Mouse (Mus musculus): ENCODE data around the gene Tex261. TPM values are rescaled to one million over a fixed set of nuclear protein-coding genes. Genes with fewer than 3 reads are reported as not detected.
"Not testable (repeated sequence)": the region's sequence is repeated elsewhere in the genome, so short reads cannot be mapped to it uniquely, and the experiment has no call there.

Gene Tex261
- polyA plus RNA-seq, 1 experiment from 2014 or later: 56.0 TPM

DNA sequence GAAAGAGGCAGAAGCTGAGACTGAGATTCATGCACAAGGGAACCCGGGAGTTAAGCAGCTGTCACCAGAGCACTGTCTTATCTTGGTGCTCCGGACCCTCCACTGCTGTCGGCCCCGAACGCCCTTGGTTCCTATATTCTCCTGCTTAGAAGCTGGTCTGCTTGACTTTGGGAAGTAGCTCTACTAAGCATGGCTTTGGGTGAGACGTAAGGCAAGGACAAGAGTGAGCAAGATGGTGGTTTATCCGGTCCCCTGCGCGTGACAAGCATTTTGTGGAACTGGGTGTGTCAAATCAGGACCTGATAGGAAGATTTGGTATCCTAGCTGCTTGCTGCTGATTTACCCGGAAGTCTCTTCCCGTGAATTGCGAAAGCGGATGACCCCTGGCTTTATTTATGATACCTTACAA is 19.9 kb upstream of the Tex261 start:
- 5% methylated on average over 13 of the region's 13 CpGs for WGBS (ENCODE audit: insufficient replicate concordance)
- no peaks in the 10 kb centered on the region for H3K9me3 ChIP-seq (replicated peaks; ENCODE audit: control insufficient read depth, low read length)
- H3K27ac ChIP-seq (ENCODE audit: low read depth, low read length): peak overlapping the region; percentile 97
- no peaks in the 10 kb centered on the region for H3K36me3 ChIP-seq (ENCODE audit: control insufficient read depth, insufficient read depth, low read length)
- ATAC-seq (replicated peaks; ENCODE audit: insufficient number of reproducible peaks, low FRiP score, low TSS enrichment): 0 out of 2 replicates have a peak, but pooled peaks have one; percentile 2
- peak overlapping the region; percentile 86 for H3K9ac ChIP-seq (ENCODE audit: low read depth, low read length)
- H3K4me3 ChIP-seq (ENCODE audit: low read depth, low read length): peak overlapping the region; percentile 78
- H3K4me1 ChIP-seq (ENCODE audit: control insufficient read depth, insufficient read depth, low read length): peaks cover 3% of the 10 kb centered on the region; the same call in 1 of the 2 replicates
- peak overlapping the region; percentile 93 for H3K4me2 ChIP-seq
- no peaks in the 10 kb centered on the region for H3K27me3 ChIP-seq (ENCODE audit: control insufficient read depth, insufficient read depth, low read length)

DNA sequence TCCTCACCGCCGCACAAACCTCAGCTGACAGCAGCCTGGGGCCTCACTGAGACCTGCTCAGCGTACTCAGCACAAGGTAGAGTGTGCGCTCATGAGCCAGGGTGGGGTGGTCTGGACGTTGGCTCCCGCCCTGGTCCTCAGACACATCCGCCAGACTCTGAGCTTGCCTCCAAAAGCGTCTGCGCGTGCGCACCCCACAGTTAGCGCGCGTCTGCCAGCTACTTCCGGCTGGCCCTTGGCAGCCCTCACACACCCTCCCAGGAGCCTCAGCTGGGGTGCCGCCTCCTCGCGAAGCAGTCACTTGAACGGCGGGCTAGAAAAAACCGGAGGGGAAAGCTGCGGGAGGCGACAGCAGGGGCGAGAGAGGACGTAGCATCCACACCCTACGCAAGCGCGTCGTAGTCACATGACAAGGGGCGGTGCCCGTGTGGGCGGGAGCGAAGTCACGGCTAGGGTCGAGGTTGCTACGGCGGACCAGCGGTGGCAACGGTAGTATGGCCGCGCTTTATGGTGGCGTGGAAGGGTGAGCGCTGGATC is 19.2 kb upstream of the Tex261 start, which contains the start of gene Nagk:
Gene Nagk (plus strand): TSS at position 223 of the 537 bp plus-strand sequence.
- under 1% methylated on average over 43 of the region's 43 CpGs for WGBS (ENCODE audit: insufficient replicate concordance)
- peaks cover 3% of the 10 kb centered on the region; the same call in 1 of the 2 replicates for H3K4me1 ChIP-seq (ENCODE audit: control insufficient read depth, insufficient read depth, low read length)
- peak; percentile 92 for ATAC-seq (replicated peaks; ENCODE audit: insufficient number of reproducible peaks, low FRiP score, low TSS enrichment)
- peak within 1 kb of the TSS; percentile 78 for H3K4me3 ChIP-seq (ENCODE audit: low read depth, low read length)
- peak within 1 kb of the TSS; percentile 93 for H3K4me2 ChIP-seq
- peak within 1 kb of the TSS; percentile 97 for H3K27ac ChIP-seq (ENCODE audit: low read depth, low read length)
- H3K9me3 ChIP-seq (replicated peaks; ENCODE audit: control insufficient read depth, low read length): no peaks in the 10 kb centered on the region
- no peaks in the 10 kb centered on the region for H3K27me3 ChIP-seq (ENCODE audit: control insufficient read depth, insufficient read depth, low read length)
- peak within 1 kb of the TSS; percentile 86 for H3K9ac ChIP-seq (ENCODE audit: low read depth, low read length)
- no peaks in the 10 kb centered on the region for H3K36me3 ChIP-seq (ENCODE audit: control insufficient read depth, insufficient read depth, low read length)

DNA sequence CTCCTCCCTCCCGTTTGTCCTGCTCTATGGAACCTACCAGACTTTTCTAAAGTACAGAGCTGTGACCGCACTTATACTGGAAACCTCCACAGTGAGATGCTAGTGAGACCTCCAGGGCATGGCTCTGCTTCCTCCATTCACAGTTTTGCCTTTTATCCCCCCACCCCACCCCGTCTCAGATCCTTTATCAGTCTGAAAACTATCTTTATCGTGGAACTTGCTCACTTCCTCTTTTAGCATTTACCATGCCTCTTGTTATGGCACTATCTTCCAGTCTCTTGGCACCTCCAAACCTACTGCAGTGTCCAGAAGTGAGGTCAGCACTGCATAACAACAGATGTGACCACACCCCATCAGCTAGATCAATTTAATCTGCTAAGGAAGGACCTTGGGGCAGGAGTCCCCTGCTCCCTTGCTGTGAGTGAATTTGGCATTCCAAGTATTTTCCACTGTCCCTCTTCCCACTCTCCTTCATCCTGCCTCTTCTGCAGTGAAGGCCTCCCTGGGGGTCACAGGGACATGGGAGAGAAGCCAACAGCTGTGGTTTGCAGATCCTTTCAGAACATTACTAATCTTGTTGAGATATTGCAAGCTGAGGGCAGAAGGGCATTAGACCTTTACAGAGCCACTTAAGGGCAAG is 15.8 kb upstream of the Tex261 start:
- Histone ChIP-seq H3K4me2 (no peak overlapping the region), H3K4me1 (ENCODE audit: control insufficient read depth, insufficient read depth, low read length) (peaks cover 3% of the 10 kb centered on the region; the same call in 1 of the 2 replicates), H3K9me3 (replicated peaks; ENCODE audit: control insufficient read depth, low read length) (no peaks in the 10 kb centered on the region), H3K27me3 (ENCODE audit: control insufficient read depth, insufficient read depth, low read length) (no peaks in the 10 kb centered on the region), H3K9ac (ENCODE audit: low read depth, low read length) (no peak overlapping the region), H3K4me3 (ENCODE audit: low read depth, low read length) (no peak overlapping the region), H3K36me3 (ENCODE audit: control insufficient read depth, insufficient read depth, low read length) (no peaks in the 10 kb centered on the region), H3K27ac (ENCODE audit: low read depth, low read length) (no peak overlapping the region)
- WGBS (ENCODE audit: insufficient replicate concordance): 47% methylated on average over 4 of the region's 4 CpGs
- ATAC-seq (replicated peaks; ENCODE audit: insufficient number of reproducible peaks, low FRiP score, low TSS enrichment): no peak

DNA sequence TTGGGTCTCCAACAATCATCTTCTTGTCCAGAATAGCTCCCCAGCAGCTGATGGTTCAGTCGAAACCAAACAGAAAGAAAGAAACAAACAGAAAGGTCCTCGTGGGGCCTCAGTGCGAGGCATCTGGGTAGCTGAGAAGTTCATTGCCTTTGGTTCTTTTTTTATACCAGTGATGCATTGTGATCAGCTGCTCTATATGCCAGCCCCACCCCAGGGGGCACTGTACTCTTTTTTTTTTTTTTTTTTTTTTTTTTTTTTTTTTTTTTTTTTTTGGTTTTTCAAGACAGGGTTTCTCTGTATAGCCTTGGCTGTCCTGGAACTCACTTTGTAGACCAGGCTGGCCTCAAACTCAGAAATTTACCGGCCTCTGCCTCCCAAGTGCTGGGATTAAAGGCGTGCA is 14.9 kb upstream of the Tex261 start:
- H3K4me3 ChIP-seq (ENCODE audit: low read depth, low read length); H3K4me1 ChIP-seq (ENCODE audit: control insufficient read depth, insufficient read depth, low read length); H3K4me2 ChIP-seq; H3K9ac ChIP-seq (ENCODE audit: low read depth, low read length); H3K9me3 ChIP-seq (replicated peaks; ENCODE audit: control insufficient read depth, low read length); H3K36me3 ChIP-seq (ENCODE audit: control insufficient read depth, insufficient read depth, low read length); H3K27me3 ChIP-seq (ENCODE audit: control insufficient read depth, insufficient read depth, low read length); H3K27ac ChIP-seq (ENCODE audit: low read depth, low read length); ATAC-seq (replicated peaks; ENCODE audit: insufficient number of reproducible peaks, low FRiP score, low TSS enrichment): not testable (repeated sequence)
- WGBS (ENCODE audit: insufficient replicate concordance): 83% methylated on average over 5 of the region's 5 CpGs

DNA sequence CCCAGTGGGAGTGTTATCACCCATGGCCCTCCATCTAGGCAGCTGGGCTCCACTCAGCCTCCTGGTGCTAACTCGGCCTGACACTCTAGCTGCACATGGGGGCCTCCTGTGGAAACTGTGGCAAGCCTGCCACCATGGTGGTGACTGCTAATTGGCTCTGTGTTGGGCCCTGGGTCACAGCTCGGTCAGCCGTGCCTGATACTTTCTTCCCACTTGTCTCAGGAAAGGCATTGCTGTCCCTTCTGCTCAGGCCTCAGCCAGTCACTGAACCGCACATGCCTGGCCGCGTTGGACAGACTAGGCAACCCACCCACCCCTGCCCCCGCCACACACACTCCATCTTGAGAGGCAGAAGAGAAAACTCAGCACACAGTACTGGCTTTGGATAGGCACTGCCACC is 12.9 kb upstream of the Tex261 start:
- WGBS (ENCODE audit: insufficient replicate concordance): 65% methylated on average over 7 of the region's 7 CpGs
- ATAC-seq (replicated peaks; ENCODE audit: insufficient number of reproducible peaks, low FRiP score, low TSS enrichment): no peak
- Histone ChIP-seq H3K27me3 (ENCODE audit: control insufficient read depth, insufficient read depth, low read length) (no peaks in the 10 kb centered on the region), H3K4me3 (ENCODE audit: low read depth, low read length) (no peak overlapping the region), H3K9me3 (replicated peaks; ENCODE audit: control insufficient read depth, low read length) (no peaks in the 10 kb centered on the region), H3K4me1 (ENCODE audit: control insufficient read depth, insufficient read depth, low read length) (no peaks in the 10 kb centered on the region; the same call in 1 of the 2 replicates), H3K4me2 (no peak overlapping the region), H3K9ac (ENCODE audit: low read depth, low read length) (no peak overlapping the region), H3K36me3 (ENCODE audit: control insufficient read depth, insufficient read depth, low read length) (no peaks in the 10 kb centered on the region), H3K27ac (ENCODE audit: low read depth, low read length) (no peak overlapping the region)

DNA sequence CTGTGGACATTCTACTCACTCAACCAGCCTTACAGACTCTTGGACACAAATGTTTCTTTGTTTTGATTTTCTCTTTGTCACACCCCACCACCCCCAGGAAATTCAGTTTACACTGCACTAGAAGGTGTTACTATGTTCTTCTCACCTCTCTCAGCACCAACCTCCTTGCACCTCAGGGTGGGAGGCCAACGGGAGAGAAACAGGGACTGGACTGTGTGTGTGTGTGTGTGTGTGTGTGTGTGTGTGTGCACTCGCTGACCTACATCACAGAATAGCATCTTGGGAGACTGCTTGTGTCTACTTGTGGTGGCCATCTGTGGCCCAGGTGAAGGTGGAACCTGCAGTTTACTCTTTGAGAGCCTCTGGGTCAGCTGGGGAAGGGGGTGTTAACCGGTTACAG is 10.8 kb upstream of the Tex261 start:
- no peak for ATAC-seq (replicated peaks; ENCODE audit: insufficient number of reproducible peaks, low FRiP score, low TSS enrichment)
- no peak overlapping the region for H3K4me2 ChIP-seq
- 60% methylated on average over 3 of the region's 3 CpGs for WGBS (ENCODE audit: insufficient replicate concordance)
- H3K4me1 ChIP-seq (ENCODE audit: control insufficient read depth, insufficient read depth, low read length): no peaks in the 10 kb centered on the region; the same call in 1 of the 2 replicates
- no peaks in the 10 kb centered on the region for H3K9me3 ChIP-seq (replicated peaks; ENCODE audit: control insufficient read depth, low read length)
- no peak overlapping the region for H3K4me3 ChIP-seq (ENCODE audit: low read depth, low read length)
- H3K27me3 ChIP-seq (ENCODE audit: control insufficient read depth, insufficient read depth, low read length): no peaks in the 10 kb centered on the region
- no peak overlapping the region for H3K27ac ChIP-seq (ENCODE audit: low read depth, low read length)
- H3K36me3 ChIP-seq (ENCODE audit: control insufficient read depth, insufficient read depth, low read length): no peaks in the 10 kb centered on the region
- no peak overlapping the region for H3K9ac ChIP-seq (ENCODE audit: low read depth, low read length)

DNA sequence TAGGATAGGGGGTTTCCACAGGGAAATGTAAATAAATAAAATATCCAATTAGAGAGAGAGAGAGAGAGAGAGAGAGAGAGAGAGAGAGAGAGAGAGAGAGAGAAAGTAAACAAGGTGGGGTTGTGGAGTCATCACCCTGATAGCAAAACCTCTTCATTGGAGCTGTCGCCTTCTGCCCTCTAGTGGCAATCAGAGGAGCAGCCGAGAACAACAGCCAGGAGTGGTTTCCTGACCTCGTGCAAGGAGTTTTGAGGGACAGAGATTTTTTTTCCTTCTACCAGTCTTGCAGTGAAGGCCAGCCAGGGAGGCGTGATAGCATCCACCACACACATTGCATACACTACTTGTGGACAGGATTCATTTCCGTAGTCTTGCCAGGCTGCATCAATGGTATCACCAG is 3.4 kb upstream of the Tex261 start:
- ATAC-seq (replicated peaks; ENCODE audit: insufficient number of reproducible peaks, low FRiP score, low TSS enrichment): no peak
- H3K27ac ChIP-seq (ENCODE audit: low read depth, low read length): no peak overlapping the region
- no peaks in the 10 kb centered on the region for H3K9me3 ChIP-seq (replicated peaks; ENCODE audit: control insufficient read depth, low read length)
- no peaks in the 10 kb centered on the region for H3K36me3 ChIP-seq (ENCODE audit: control insufficient read depth, insufficient read depth, low read length)
- no peak overlapping the region for H3K9ac ChIP-seq (ENCODE audit: low read depth, low read length)
- no peak overlapping the region for H3K4me2 ChIP-seq
- no peak overlapping the region for H3K4me3 ChIP-seq (ENCODE audit: low read depth, low read length)
- WGBS (ENCODE audit: insufficient replicate concordance): 9% methylated on average over 5 of the region's 5 CpGs
- peaks cover 8% of the 10 kb centered on the region for H3K4me1 ChIP-seq (ENCODE audit: control insufficient read depth, insufficient read depth, low read length)
- no peaks in the 10 kb centered on the region for H3K27me3 ChIP-seq (ENCODE audit: control insufficient read depth, insufficient read depth, low read length)

DNA sequence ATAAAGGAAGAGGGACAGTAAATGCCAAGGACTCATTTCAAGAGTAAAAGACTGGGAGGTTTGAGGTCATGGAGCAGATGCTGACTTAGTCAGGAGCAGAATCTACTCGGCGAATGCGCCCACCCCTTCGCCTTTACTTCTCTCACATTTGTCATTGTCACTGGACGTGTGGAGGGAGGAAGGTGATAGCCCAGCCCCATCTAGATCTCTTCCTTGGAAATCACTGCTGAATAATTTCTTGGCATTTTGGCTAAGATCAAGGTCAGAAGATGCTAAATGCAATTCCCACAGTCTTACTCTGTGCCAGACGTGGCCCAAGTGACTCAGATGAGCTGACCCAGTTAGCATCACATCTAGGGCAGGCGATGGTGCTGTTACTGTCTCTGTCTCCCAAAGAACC is 2.7 kb upstream of the Tex261 start:
- Histone ChIP-seq H3K9ac (ENCODE audit: low read depth, low read length) (no peak overlapping the region), H3K9me3 (replicated peaks; ENCODE audit: control insufficient read depth, low read length) (no peaks in the 10 kb centered on the region), H3K27me3 (ENCODE audit: control insufficient read depth, insufficient read depth, low read length) (no peaks in the 10 kb centered on the region), H3K4me2 (no peak overlapping the region), H3K27ac (ENCODE audit: low read depth, low read length) (no peak overlapping the region), H3K4me1 (ENCODE audit: control insufficient read depth, insufficient read depth, low read length) (peaks cover 10% of the 10 kb centered on the region), H3K4me3 (ENCODE audit: low read depth, low read length) (no peak overlapping the region), H3K36me3 (ENCODE audit: control insufficient read depth, insufficient read depth, low read length) (no peaks in the 10 kb centered on the region; the same call in 1 of the 2 replicates)
- 72% methylated on average over 7 of the region's 7 CpGs for WGBS (ENCODE audit: insufficient replicate concordance)
- no peak for ATAC-seq (replicated peaks; ENCODE audit: insufficient number of reproducible peaks, low FRiP score, low TSS enrichment)
